Mouse (Mus musculus) megakaryocyte, embryonic 14.5 days (primary cell): ENCODE data around the gene Mycbpap. TPM values are rescaled to one million over a fixed set of nuclear protein-coding genes. Genes with fewer than 3 reads are reported as not detected.

Experiments used
- H3K27me3 ChIP-seq: replicated peaks from 2 replicates; pipeline ENCODE3; 2012; ENCODE audit warnings: inconsistent platforms
- H3K36me3 ChIP-seq: replicated peaks from 2 replicates; pipeline ENCODE3; 2012; ENCODE audit warnings: low read length, inconsistent platforms, mixed read lengths
- H3K4me1 ChIP-seq: 2 replicates; pipeline ENCODE4 v1.6.1; 2012; ENCODE audit warnings: inconsistent platforms
- H3K4me3 ChIP-seq: replicated peaks from 2 replicates; pipeline ENCODE3; 2012; ENCODE audit warnings: moderate library complexity, mild to moderate bottlenecking, inconsistent platforms
- H3K9me3 ChIP-seq: 2 replicates; pipeline ENCODE4 v1.6.1; 2012; ENCODE audit warnings: inconsistent platforms
- FLI1 ChIP-seq: IDR thresholded peaks from 2 replicates; pipeline ENCODE4 v1.6.1; 2012; ENCODE audit warnings: low read length, inconsistent platforms, mixed read lengths
- GATA1 ChIP-seq: IDR thresholded peaks from 3 replicates; pipeline ENCODE4 v1.6.1; 2012; ENCODE audit warnings: mixed read lengths, low read length, inconsistent platforms, borderline replicate concordance
- polyA plus RNA-seq: library from polyadenylated mRNA; stranded (reverse); fragments of >175 nt; gene quantifications from 2 replicates; pipeline ENCODE4 v1.2.3, GENCODE M21; 2012; ENCODE audit warnings: low replicate concordance; ENCODE audit not compliant: insufficient read depth

The Mycbpap gene
- polyA plus RNA-seq, 1 experiment: not detected

DNA sequence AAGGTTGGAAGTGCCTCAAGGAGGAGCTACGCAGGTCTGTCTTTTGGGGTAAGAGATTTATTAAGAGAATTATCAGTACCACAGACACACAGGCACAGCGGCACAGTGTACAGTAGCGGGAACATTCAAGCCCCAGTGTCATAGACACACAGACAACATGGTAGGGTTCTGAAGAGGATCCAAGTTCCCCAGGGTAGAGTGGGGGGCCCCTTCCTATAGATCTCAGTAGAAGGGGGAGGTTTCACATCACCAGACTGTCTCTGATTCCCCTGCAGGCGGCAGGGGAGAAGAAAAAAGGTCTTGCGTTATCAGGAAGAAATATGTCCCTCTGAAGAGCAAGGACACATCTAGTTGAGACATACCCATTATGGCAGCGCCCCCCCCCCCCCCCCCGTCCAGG is 18.2 kb upstream of the Mycbpap start:
- peaks cover 2% of the 10 kb centered on the region for H3K9me3 ChIP-seq
- H3K27me3 ChIP-seq: peaks cover 2% of the 10 kb centered on the region
- TF ChIP-seq GATA1 (no peak), FLI1 (no peak)
- H3K4me3 ChIP-seq: no peak overlapping the region
- peaks cover 16% of the 10 kb centered on the region for H3K4me1 ChIP-seq
- H3K36me3 ChIP-seq: peaks cover 55% of the 10 kb centered on the region

- TF ChIP-seq GATA1 (no peak), FLI1 (no peak)
- peaks cover 5% of the 10 kb centered on the region for H3K9me3 ChIP-seq
- H3K4me1 ChIP-seq: peaks cover 12% of the 10 kb centered on the region
- no peak overlapping the region for H3K4me3 ChIP-seq
- peaks cover 11% of the 10 kb centered on the region for H3K27me3 ChIP-seq
- peaks cover 48% of the 10 kb centered on the region for H3K36me3 ChIP-seq
Observed at GRCm38 (mm10) chr11:94538733-94539292, 17.3 kb upstream of the Mycbpap start.

DNA sequence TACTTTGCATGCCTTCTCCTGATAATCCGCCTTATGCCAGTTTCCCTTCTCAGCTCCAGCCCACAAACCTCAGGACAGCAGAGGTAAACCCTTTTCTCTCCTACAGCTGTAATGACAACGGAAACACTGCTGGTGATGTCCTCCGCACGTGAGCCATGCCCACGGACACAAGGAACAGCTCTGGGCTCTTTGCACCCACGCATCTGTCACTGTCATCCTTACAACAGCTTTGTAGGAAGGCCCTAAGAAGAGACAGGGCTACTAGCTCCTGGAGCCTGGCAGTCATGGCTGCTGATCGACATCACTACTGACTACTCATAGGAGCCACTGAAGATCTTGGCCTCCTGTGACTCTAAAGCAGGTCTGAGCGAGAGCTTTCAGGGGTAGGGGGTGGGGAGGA is 11.6 kb upstream of the Mycbpap start:
- peaks cover 22% of the 10 kb centered on the region for H3K27me3 ChIP-seq
- H3K9me3 ChIP-seq: peaks cover 5% of the 10 kb centered on the region
- H3K36me3 ChIP-seq: peaks cover 7% of the 10 kb centered on the region
- H3K4me3 ChIP-seq: no peak overlapping the region
- TF ChIP-seq FLI1: no peak
- TF ChIP-seq GATA1: no peak
- H3K4me1 ChIP-seq: peaks cover 16% of the 10 kb centered on the region

DNA sequence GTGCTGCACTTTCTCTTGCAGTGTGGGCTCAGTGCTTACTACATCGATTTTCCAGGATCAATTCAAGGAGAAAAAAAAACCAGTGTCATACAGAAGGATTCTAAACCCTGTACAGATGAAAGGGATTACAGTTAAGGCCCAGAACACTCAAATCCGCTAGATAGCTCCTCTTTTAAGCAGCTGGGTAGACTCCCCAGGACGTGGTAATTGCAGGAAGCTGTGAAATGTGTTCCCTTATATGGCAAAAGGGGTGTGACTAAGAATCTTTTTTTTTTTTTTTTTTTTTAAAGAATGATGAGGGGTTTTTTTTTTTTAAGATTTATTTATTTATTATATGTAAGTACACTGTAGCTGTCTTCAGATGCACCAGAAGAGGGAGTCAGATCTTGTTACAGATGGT is 7.3 kb upstream of the Mycbpap start:
- H3K27me3 ChIP-seq: peaks cover 34% of the 10 kb centered on the region
- H3K4me1 ChIP-seq: peaks cover 16% of the 10 kb centered on the region; the same call in 1 of the 2 replicates
- TF ChIP-seq FLI1 (no peak), GATA1 (no peak)
- H3K36me3 ChIP-seq: no peaks in the 10 kb centered on the region
- H3K4me3 ChIP-seq: no peak overlapping the region
- no peaks in the 10 kb centered on the region for H3K9me3 ChIP-seq

- TF ChIP-seq GATA1 (no peak), FLI1 (no peak)
- H3K27me3 ChIP-seq: peaks cover 49% of the 10 kb centered on the region
- no peak overlapping the region for H3K4me3 ChIP-seq
- H3K9me3 ChIP-seq: no peaks in the 10 kb centered on the region
- no peaks in the 10 kb centered on the region for H3K36me3 ChIP-seq
- H3K4me1 ChIP-seq: peaks cover 20% of the 10 kb centered on the region
Observed at GRCm38 (mm10) chr11:94526171-94526879, 4.8 kb upstream of the Mycbpap start.

DNA sequence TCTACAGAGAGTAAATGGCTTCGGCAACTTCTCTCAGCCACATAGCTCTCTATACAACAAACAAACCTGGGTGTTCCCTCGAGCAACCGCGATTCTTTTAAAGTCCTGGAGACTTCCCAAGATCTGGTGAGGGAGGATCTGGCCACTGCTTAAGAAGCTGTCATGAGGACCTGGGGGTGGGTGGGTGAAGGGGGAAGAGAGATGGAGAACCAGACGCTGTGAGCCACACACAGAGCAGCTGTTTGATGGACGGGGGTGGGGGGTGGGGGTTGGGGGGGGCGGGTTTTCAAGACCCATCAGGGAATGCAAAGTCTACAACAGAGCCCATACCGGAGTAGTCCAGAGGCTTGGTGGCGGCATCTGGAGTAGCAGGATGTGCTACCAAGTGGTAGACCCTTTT is 8.1 kb downstream of the Mycbpap start:
- Histone ChIP-seq H3K27me3 (peaks cover 70% of the 10 kb centered on the region), H3K9me3 (peaks cover 36% of the 10 kb centered on the region), H3K36me3 (no peaks in the 10 kb centered on the region), H3K4me3 (no peak overlapping the region), H3K4me1 (no peaks in the 10 kb centered on the region)
- TF ChIP-seq FLI1 (no peak), GATA1 (no peak)

DNA sequence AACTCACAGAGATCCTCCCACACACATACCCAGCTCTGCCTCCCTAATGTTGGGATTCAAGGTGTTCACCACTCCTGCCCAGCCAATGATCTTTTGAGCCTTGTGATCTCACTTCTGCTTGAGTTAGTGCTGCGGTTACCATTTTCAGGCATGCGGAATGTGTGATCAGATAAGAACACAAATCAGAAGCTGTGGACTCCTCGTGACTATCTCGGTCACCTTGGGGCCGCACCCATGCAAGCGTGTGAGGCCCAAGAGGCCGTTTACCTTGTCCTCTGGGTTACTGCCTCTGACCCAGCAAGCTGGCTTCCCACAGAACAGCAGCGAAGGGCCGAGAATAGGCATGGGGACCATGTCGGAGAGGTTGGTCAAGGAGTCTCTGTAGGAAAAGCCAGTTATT is 12.6 kb downstream of the Mycbpap start:
- TF ChIP-seq GATA1 (no peak), FLI1 (no peak)
- Histone ChIP-seq H3K36me3 (no peaks in the 10 kb centered on the region), H3K4me1 (no peaks in the 10 kb centered on the region), H3K9me3 (peaks cover 36% of the 10 kb centered on the region), H3K27me3 (peaks cover 82% of the 10 kb centered on the region), H3K4me3 (no peak overlapping the region)

DNA sequence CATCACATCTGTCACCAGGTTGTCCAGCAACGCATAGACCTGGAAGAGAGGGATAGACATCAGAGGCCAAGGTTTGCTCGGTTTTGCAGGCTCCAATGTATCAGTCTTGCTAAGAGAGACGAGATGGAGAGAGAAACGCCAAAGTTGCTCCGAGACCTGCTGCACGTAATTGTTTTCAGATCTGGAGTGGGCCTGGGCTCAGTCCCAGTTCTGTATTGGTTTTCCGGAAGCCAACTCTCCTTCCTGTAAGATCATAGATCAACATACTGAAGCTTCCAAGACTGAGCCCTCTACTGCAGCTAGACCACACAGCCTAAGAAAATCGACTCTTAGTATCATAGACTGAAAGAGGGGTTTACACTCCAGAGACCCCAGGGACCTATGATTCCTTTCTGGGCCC is 20.1 kb downstream of the Mycbpap start:
- no peak overlapping the region for H3K4me3 ChIP-seq
- H3K4me1 ChIP-seq: peaks cover 5% of the 10 kb centered on the region
- H3K9me3 ChIP-seq: no peaks in the 10 kb centered on the region
- TF ChIP-seq FLI1 (no peak), GATA1 (no peak)
- peaks cover 95% of the 10 kb centered on the region for H3K27me3 ChIP-seq
- H3K36me3 ChIP-seq: no peaks in the 10 kb centered on the region

DNA sequence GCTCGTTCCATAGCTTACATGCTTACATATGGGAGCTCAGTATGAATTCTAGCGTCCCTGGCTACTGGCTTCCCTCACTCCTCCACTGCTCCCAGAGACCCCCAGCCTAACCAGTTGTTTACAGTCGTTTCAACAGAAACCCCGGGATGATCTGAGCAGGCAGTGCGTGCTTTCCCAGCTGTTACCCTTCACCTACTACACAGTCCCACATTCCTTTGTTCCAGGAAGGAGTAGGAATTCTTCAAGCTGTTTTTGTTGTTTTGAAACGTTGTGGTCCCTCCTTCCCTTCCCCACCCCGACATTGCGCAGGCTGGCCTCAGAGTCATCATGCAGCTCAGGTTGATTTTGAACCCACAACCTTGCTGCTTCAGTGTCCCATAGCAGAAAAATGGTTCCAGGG is 21.2 kb downstream of the Mycbpap start:
- H3K4me1 ChIP-seq: peaks cover 5% of the 10 kb centered on the region
- no peaks in the 10 kb centered on the region for H3K9me3 ChIP-seq
- TF ChIP-seq GATA1 (no peak), FLI1 (no peak)
- peaks cover 97% of the 10 kb centered on the region for H3K27me3 ChIP-seq
- no peak overlapping the region for H3K4me3 ChIP-seq
- H3K36me3 ChIP-seq: no peaks in the 10 kb centered on the region

- TF ChIP-seq GATA1 (no peak), FLI1 (no peak)
- H3K27me3 ChIP-seq: peaks cover 98% of the 10 kb centered on the region
- H3K4me1 ChIP-seq: peaks cover 5% of the 10 kb centered on the region
- H3K36me3 ChIP-seq: no peaks in the 10 kb centered on the region
- H3K9me3 ChIP-seq: no peaks in the 10 kb centered on the region
- no peak within 1 kb of the TSS for H3K4me3 ChIP-seq
Observed at GRCm38 (mm10) chr11:94499661-94500152, 21.8 kb downstream of the Mycbpap start, which contains the start of gene Epn3. Gene Epn3, minus strand, starts transcription at chr11:94499974.
